Mouse (Mus musculus): ENCODE measurements around the gene Qtrt1.

The Qtrt1 gene

GRCm38 (mm10) chr9:21411669-21412550 is at the start of gene Qtrt1:
Qtrt1 (plus strand) TSS chr9:21411837.
- peak; percentile 87 for DNase-seq

- DNase-seq, result peak; percentile 58
Observed at GRCm38 (mm10) chr9:21366541-21367220, 45.0 kb upstream of the Qtrt1 start.

- DNase-seq, result peak; percentile 100
Observed at GRCm38 (mm10) chr9:21367357-21368111, 44.1 kb upstream of the Qtrt1 start, which contains the start of gene Ilf3. Ilf3 (plus strand) TSS chr9:21367871.

GRCm38 (mm10) chr9:21368131-21368584 is 43.5 kb upstream of the Qtrt1 start:
- DNase-seq, result peak; percentile 59

GRCm38 (mm10) chr9:21369080-21369479 is 42.6 kb upstream of the Qtrt1 start:
- no peak for DNase-seq

- no peak for DNase-seq
Observed at GRCm38 (mm10) chr9:21370876-21371275, 40.8 kb upstream of the Qtrt1 start.

- no peak for DNase-seq
Observed at GRCm38 (mm10) chr9:21372508-21372907, 39.1 kb upstream of the Qtrt1 start.

- no peak for DNase-seq
Observed at GRCm38 (mm10) chr9:21379195-21379594, 32.4 kb upstream of the Qtrt1 start.

- DNase-seq, result no peak
Observed at GRCm38 (mm10) chr9:21380868-21381267, 30.8 kb upstream of the Qtrt1 start.

GRCm38 (mm10) chr9:21383966-21384365 is 27.7 kb upstream of the Qtrt1 start:
- no peak for DNase-seq

- peak; percentile 19 for DNase-seq
Observed at GRCm38 (mm10) chr9:21392646-21393175, 18.9 kb upstream of the Qtrt1 start.

- no peak for DNase-seq
Observed at GRCm38 (mm10) chr9:21395692-21396091, 15.9 kb upstream of the Qtrt1 start.

- no peak for DNase-seq
Observed at GRCm38 (mm10) chr9:21397170-21397569, 14.5 kb upstream of the Qtrt1 start.

GRCm38 (mm10) chr9:21401042-21401441 is 10.6 kb upstream of the Qtrt1 start:
- DNase-seq, result no peak

- DNase-seq, result no peak
Observed at GRCm38 (mm10) chr9:21402764-21403253, 8.8 kb upstream of the Qtrt1 start.

- DNase-seq, result no peak
Observed at GRCm38 (mm10) chr9:21403745-21404144, 7.9 kb upstream of the Qtrt1 start.

GRCm38 (mm10) chr9:21405525-21405924 is 6.1 kb upstream of the Qtrt1 start:
- no peak for DNase-seq

GRCm38 (mm10) chr9:21407951-21408350 is 3.7 kb upstream of the Qtrt1 start:
- peak; percentile 88 for DNase-seq

- DNase-seq, result no peak
Observed at GRCm38 (mm10) chr9:21408624-21409023, 3.0 kb upstream of the Qtrt1 start.

GRCm38 (mm10) chr9:21409592-21410317 is 1.9 kb upstream of the Qtrt1 start:
- peak; percentile 77 for DNase-seq

- no peak for DNase-seq
Observed at GRCm38 (mm10) chr9:21417866-21418265, 6.2 kb downstream of the Qtrt1 start.

- no peak for DNase-seq
Observed at GRCm38 (mm10) chr9:21419646-21420045, 8.0 kb downstream of the Qtrt1 start.

Measured in kidney, adult 11 months (tissue).